In the genomic region with DNA sequence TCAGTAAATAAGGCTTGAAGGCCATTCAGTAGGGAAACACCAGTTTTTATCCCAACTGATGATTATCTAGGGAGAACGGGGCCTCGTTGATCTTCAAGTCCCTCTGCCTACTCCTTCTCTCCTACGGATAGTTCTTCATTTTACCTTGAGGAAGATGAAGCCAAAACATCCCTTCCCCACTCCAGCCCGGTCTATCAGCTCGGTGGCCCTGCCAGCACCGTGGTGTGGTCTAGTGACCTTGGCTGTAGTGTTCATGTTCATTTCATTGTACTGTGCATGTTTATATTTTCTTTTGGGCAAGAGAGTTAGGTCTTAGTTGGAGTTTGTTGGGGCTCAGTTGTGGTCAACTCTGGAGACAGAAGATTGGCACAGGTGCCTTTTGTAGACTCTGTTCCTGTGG, we compare ENCODE assay signal across 25 mouse cellular contexts.
"Had no signal": no experiment of that assay in that cellular context is flagged by ENCODE, and none has a peak within 500 bp of the region (broad histone marks: within the 10 kb centered on the region; RNA-seq: fewer than 3 reads in every experiment).

No protein-coding gene starts in this region.

- H3K27ac ChIP-seq: embryonic facial prominence, embryonic 10.5 days; embryonic facial prominence, embryonic 13.5 days; embryonic facial prominence, embryonic 15.5 days; forebrain, embryonic 10.5 days; forebrain, embryonic 12.5 days; forebrain, embryonic 13.5 days; forebrain, embryonic 15.5 days; gastrocnemius, adult 2 months had no signal

- H3K36me3 ChIP-seq: embryonic facial prominence, embryonic 10.5 days; embryonic facial prominence, embryonic 12.5 days; embryonic facial prominence, embryonic 13.5 days; embryonic facial prominence, embryonic 15.5 days; forebrain, embryonic 10.5 days; forebrain, embryonic 12.5 days; forebrain, embryonic 15.5 days had no signal

- H3K4me3 ChIP-seq: embryonic facial prominence, embryonic 10.5 days; embryonic facial prominence, embryonic 12.5 days; embryonic facial prominence, embryonic 13.5 days; embryonic facial prominence, embryonic 15.5 days; erythroblast, embryonic 14.5 days; forebrain, embryonic 10.5 days; forebrain, embryonic 12.5 days; forebrain, embryonic 13.5 days; forebrain, embryonic 15.5 days; gastrocnemius, adult 2 months had no signal

- DNase-seq: cerebellum, adult 2 months; cerebellum, adult 8-10 months; cerebellum, adult 9-10 months; cerebellum, adult 9-11 months; cerebellum, postnatal 10 days; cerebellum, postnatal 14 days; cerebellum, postnatal 25 days; cerebellum, postnatal 36 days; embryo, embryonic 11 days; forebrain, postnatal 0 days; gastrocnemius, adult 2 months; gastrocnemius, postnatal 10 days; gastrocnemius, postnatal 14 days; gastrocnemius, postnatal 25 days; gastrocnemius, postnatal 36 days; heart, adult 18-20 months had no signal

- H3K27me3 ChIP-seq: embryonic facial prominence, embryonic 12.5 days; embryonic facial prominence, embryonic 13.5 days; embryonic facial prominence, embryonic 15.5 days; forebrain, embryonic 12.5 days; forebrain, embryonic 13.5 days; forebrain, embryonic 15.5 days had no signal

- H3K9ac ChIP-seq: embryonic facial prominence, embryonic 12.5 days; embryonic facial prominence, embryonic 13.5 days; embryonic facial prominence, embryonic 15.5 days; forebrain, embryonic 12.5 days; forebrain, embryonic 13.5 days; forebrain, embryonic 15.5 days; forebrain, postnatal 0 days had no signal
